Comparison of ENCODE assay signal across 10 mouse cellular contexts in genomic region chr12:112617184-112617583, GRCm38 (mm10). TPM values are rescaled to one million over a fixed set of nuclear protein-coding genes. Genes with fewer than 3 reads are reported as not detected.
DNase-seq lines count a peak whose midpoint lies in the region; ATAC-seq and TF ChIP-seq lines count a peak whose summit lies in the region.
"Had no signal": no experiment of that assay in that cellular context is flagged by ENCODE, and none has a peak within 500 bp of the region (broad histone marks: within the 10 kb centered on the region; RNA-seq: fewer than 3 reads in every experiment).

No protein-coding gene starts in this region.

- peak overlapping the region; percentile 97 for H3K27ac ChIP-seq in heart, adult 2 months
- H3K27ac ChIP-seq: neural tube, embryonic 12.5 days had no signal

- TF ChIP-seq POLR2A in heart, adult 2 months (IDR thresholded peaks at IDR 0.05; ENCODE audit: insufficient read depth, low read depth, low read length) = 0 out of 2 replicates have a peak, but pooled peaks have one; percentile 10

- H3K27me3 ChIP-seq in heart, adult 2 months (ENCODE audit: control insufficient read depth, insufficient read depth, low read length) = no peaks in the 10 kb centered on the region

- intact Hi-C loops in heart, adult 2 months (cut with DNase I) = loop anchor here (5.0 kb wide), 1 partner anchor 125 kb away; no protein-coding TSS in a partner anchor
- intact Hi-C loops in heart, postnatal 36 days (cut with DNase I) = no loop called here
- intact Hi-C loops in gastrocnemius, postnatal 14 days (cut with DNase I; ENCODE audit: low total_unique reads) = no loop called here

- H3K79me2 ChIP-seq in heart, adult 2 months (replicated peaks; ENCODE audit: control insufficient read depth, insufficient read depth, low read length) = no peaks in the 10 kb centered on the region

- H3K9ac ChIP-seq in heart, adult 2 months (ENCODE audit: low read depth, low read length) = no peak overlapping the region
- H3K9ac ChIP-seq: neural tube, embryonic 12.5 days had no signal

- no peak for TF ChIP-seq CTCF in heart, adult 2 months (IDR thresholded peaks at IDR 0.05)

- ATAC-seq in activated CD4-positive, CD25-positive, alpha-beta regulatory T cell, adult 4 months = peak; percentile 44
- ATAC-seq in erythroblast, adult 5-6 weeks (replicated peaks; ENCODE audit: low FRiP score, poor library complexity, severe bottlenecking) = no peak

- H3K36me3 ChIP-seq in heart, adult 2 months (ENCODE audit: control insufficient read depth, insufficient read depth, low read length) = no peaks in the 10 kb centered on the region
- H3K36me3 ChIP-seq: neural tube, embryonic 12.5 days had no signal

- WGBS in heart, adult 2 months = 41% methylated on average over 11 of the region's 11 CpGs

- H3K4me3 ChIP-seq in heart, adult 2 months = no peak overlapping the region
- H3K4me3 ChIP-seq: neural tube, embryonic 12.5 days had no signal

- no peak for TF ChIP-seq EP300 in heart, adult 2 months (IDR thresholded peaks at IDR 0.05; ENCODE audit: insufficient read depth, low read depth, low read length)

- peak in 1 of 2 experiments; percentile 57 for DNase-seq in heart, adult 2 months
- DNase-seq in heart, postnatal 36 days = no peak
- DNase-seq in layer of hippocampus, adult 9-10 months (ENCODE audit: low spot score) = peak; percentile 60
- DNase-seq in right cerebral cortex, postnatal 10 days (ENCODE audit: low spot score in 2 of 2) = peak; percentile 79 to 89
- no peak for DNase-seq in gastrocnemius, postnatal 14 days
- no peak for DNase-seq in cerebellum, adult 11 months

- H3K4me1 ChIP-seq in heart, adult 2 months (ENCODE audit: control insufficient read depth, insufficient read depth, low read length) = peaks cover 9% of the 10 kb centered on the region

RNA-seq across cellular contexts. Expression of gene Adssl1, which starts 2.7 kb away (rescaled TPM):
- 100 to 1,000 TPM; 150 to 173 TPM for total RNA-seq in heart, adult 2 months (2021)
- 85.2 and 98.2 TPM in 2 replicates for polyA plus RNA-seq in heart, adult 2 months (2012; rRNA removed)
- 100 to 1,000 TPM; 162 to 165 TPM for total RNA-seq in heart, postnatal 36 days (2021)
- 1 to 10 TPM in 1 of 2 experiments, under 1 TPM in 1; 0.86 to 1.3 TPM for polyA plus RNA-seq in activated CD4-positive, CD25-positive, alpha-beta regulatory T cell, adult 4 months (2017; shearing (Covaris generic))
- 100 to 1,000 TPM; 462 to 471 TPM for total RNA-seq in gastrocnemius, postnatal 14 days (2021)
- total RNA-seq in erythroblast, adult 5-6 weeks (2015; ENCODE audit: low replicate concordance) = 20.5 and 32.3 TPM in 2 replicates
- total RNA-seq in erythroblast, adult 5-6 weeks (2017; ENCODE audit: low replicate concordance) = 23.8 and 24.4 TPM in 2 replicates
- total RNA-seq: G1E had no signal

RNA-seq across cellular contexts. Expression of gene Siva1, which starts 27.3 kb away (rescaled TPM):
- 10 to 100 TPM; 32.0 to 38.7 TPM for total RNA-seq in heart, adult 2 months (2021)
- polyA plus RNA-seq in heart, adult 2 months (2012; rRNA removed) = 38.4 and 39.4 TPM in 2 replicates
- total RNA-seq in heart, postnatal 36 days (2021) = 10 to 100 TPM; 29.4 to 31.0 TPM
- polyA plus RNA-seq in activated CD4-positive, CD25-positive, alpha-beta regulatory T cell, adult 4 months (2017; shearing (Covaris generic)) = 10 to 100 TPM; 38.7 to 44.6 TPM
- 10 to 100 TPM; 16.9 to 18.7 TPM for total RNA-seq in gastrocnemius, postnatal 14 days (2021)
- total RNA-seq in erythroblast, adult 5-6 weeks (2015; ENCODE audit: low replicate concordance) = 45.0 and 45.4 TPM in 2 replicates
- total RNA-seq in erythroblast, adult 5-6 weeks (2017; ENCODE audit: low replicate concordance) = 65.9 and 114 TPM in 2 replicates

RNA-seq across cellular contexts. Expression of gene Inf2, which starts 28.6 kb away (rescaled TPM):
- 10 to 100 TPM; 15.0 to 17.3 TPM for total RNA-seq in heart, adult 2 months (2021)
- 11.7 and 12.7 TPM in 2 replicates for polyA plus RNA-seq in heart, adult 2 months (2012; rRNA removed)
- total RNA-seq in heart, postnatal 36 days (2021) = 10 to 100 TPM; 16.6 to 23.9 TPM
- polyA plus RNA-seq in activated CD4-positive, CD25-positive, alpha-beta regulatory T cell, adult 4 months (2017; shearing (Covaris generic)) = 10 to 100 TPM in 1 of 2 experiments, 1 to 10 TPM in 1; 9.9 to 11.0 TPM
- total RNA-seq in gastrocnemius, postnatal 14 days (2021) = 10 to 100 TPM; 15.0 to 16.1 TPM
- total RNA-seq in erythroblast, adult 5-6 weeks (2015; ENCODE audit: low replicate concordance) = 3.1 and 4.6 TPM in 2 replicates
- 0.94 and 3.5 TPM in 2 replicates for total RNA-seq in erythroblast, adult 5-6 weeks (2017; ENCODE audit: low replicate concordance)

RNA-seq across cellular contexts. Expression of gene Akt1, which starts 57.5 kb away (rescaled TPM):
- total RNA-seq in heart, adult 2 months (2021) = 100 to 1,000 TPM; 189 to 207 TPM
- 148 and 149 TPM in 2 replicates for polyA plus RNA-seq in heart, adult 2 months (2012; rRNA removed)
- 100 to 1,000 TPM; 184 to 212 TPM for total RNA-seq in heart, postnatal 36 days (2021)
- 10 to 100 TPM; 17.3 to 23.5 TPM for polyA plus RNA-seq in activated CD4-positive, CD25-positive, alpha-beta regulatory T cell, adult 4 months (2017; shearing (Covaris generic))
- 10 to 100 TPM; 78.3 to 89.4 TPM for total RNA-seq in gastrocnemius, postnatal 14 days (2021)
- total RNA-seq in erythroblast, adult 5-6 weeks (2015; ENCODE audit: low replicate concordance) = 20.9 and 30.7 TPM in 2 replicates
- total RNA-seq in erythroblast, adult 5-6 weeks (2017; ENCODE audit: low replicate concordance) = 25.1 and 26.3 TPM in 2 replicates

Comparison
In these comparisons a context has a peak if more than half of its experiments do, and no peak if none do; other contexts are left out.
1. DNase-seq: peak in layer of hippocampus, adult 9-10 months (single experiment) and right cerebral cortex, postnatal 10 days (2 of 2); none in heart, postnatal 36 days (0 of 2), gastrocnemius, postnatal 14 days (single experiment) and cerebellum, adult 11 months (single experiment).
2. RNA of gene Adssl1, which starts 2.7 kb away (total RNA-seq): 462 to 471 TPM in gastrocnemius, postnatal 14 days, 150 to 173 TPM in heart, adult 2 months and 162 to 165 TPM in heart, postnatal 36 days; 20.5 to 32.3 TPM in erythroblast, adult 5-6 weeks; every median in the first group is over 4 times any median in the second.